Mouse (Mus musculus) CD8-positive naive resting alpha-beta T cell, adult 57 days (primary cell): Measurements from ENCODE around the gene Clip4. TPM values are rescaled to one million over a fixed set of nuclear protein-coding genes. Genes with fewer than 3 reads are reported as not detected.

Source experiments
- total RNA-seq: library from RNA; stranded (reverse); gene quantifications from one replicate; pipeline ENCODE4 v1.2.4, GENCODE M21; 2023

The Clip4 gene
- 0.24 TPM for total RNA-seq

DNA sequence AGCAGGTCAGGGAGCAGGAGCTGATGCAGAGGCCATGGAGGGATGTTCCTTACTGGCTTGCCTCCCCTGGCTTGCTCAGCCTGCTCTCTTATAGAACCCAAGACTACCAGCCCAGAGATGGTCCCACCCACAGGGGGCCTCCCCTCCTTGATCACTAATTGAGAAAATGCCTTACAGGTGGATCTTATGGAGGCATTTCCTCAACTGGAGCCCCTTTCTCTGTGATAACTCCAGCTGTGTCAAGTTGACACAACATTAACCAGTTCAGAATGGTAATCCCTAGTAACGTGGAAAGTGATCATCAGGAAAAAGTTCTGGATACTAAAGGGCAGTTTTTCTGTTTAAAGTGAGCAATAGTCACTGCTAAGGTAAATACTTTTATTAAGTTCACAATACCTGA is at the start of gene Clip4:
TSS of gene Clip4 (plus strand) at position 301 of the 400 bp plus-strand sequence.

DNA sequence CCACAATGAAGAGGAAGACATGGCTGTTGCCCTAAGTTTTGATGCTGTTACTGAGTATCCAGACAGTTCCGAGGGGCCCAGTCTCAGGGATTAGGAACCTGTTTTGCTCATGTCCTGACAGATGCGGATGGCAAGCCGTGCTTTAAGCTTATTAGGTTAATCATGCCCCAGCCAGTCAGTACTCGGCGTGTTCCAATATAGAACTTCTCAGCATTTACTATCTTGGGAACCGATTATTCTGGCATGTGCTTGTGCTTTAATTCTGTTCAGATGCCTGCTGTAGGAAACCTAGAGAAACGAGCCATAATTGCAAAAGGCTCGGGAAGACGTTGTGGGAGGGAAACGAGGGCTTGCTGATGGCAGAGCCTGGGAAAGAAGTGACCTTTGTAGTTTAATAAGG is 15.4 kb upstream of the Clip4 start, which contains the start of gene Pcare:
TSS of gene Pcare (minus strand) at position 64 of the 400 bp plus-strand sequence.

Other genes with a start within 250 kb of the Clip4 start
- gene Ndc80, start 241.6 kb upstream of the Clip4 start, total RNA-seq: 17.1 TPM
- not detected for gene Spdya, start 216.4 kb upstream of the Clip4 start, total RNA-seq
- 133 TPM for gene Wdr43, start 152.6 kb upstream of the Clip4 start, total RNA-seq
- not detected for gene Togaram2, start 95.2 kb upstream of the Clip4 start, total RNA-seq
- not detected for gene Pcare, start 15.6 kb upstream of the Clip4 start, total RNA-seq